ENCODE assay signal across 8 mouse cellular contexts in genomic region chr6:134983529-134984370, GRCm38 (mm10). TPM values are rescaled to one million over a fixed set of nuclear protein-coding genes. Genes with fewer than 3 reads are reported as not detected.
DNase-seq lines count a peak whose midpoint lies in the region; ATAC-seq lines count a peak whose summit lies in the region.

No protein-coding gene starts in this region.

- ATAC-seq in intestine, embryonic 14.5 days (replicated peaks; ENCODE audit: low FRiP score, low TSS enrichment, low read depth) = peak; percentile 87
- ATAC-seq in megakaryocyte-erythroid progenitor cell, adult 5-6 weeks (replicated peaks; ENCODE audit: low FRiP score, low TSS enrichment, poor library complexity, severe bottlenecking) = peak; percentile 67

- peak overlapping the region; percentile 91 for H3K4me2 ChIP-seq in intestine, embryonic 14.5 days (ENCODE audit: low read length)

- H3K27ac ChIP-seq in intestine, embryonic 14.5 days (ENCODE audit: low read depth) = no peak overlapping the region

- H3K9me3 ChIP-seq in intestine, embryonic 14.5 days (ENCODE audit: control insufficient read depth, low read length) = no peaks in the 10 kb centered on the region

- H3K27me3 ChIP-seq in intestine, embryonic 14.5 days (replicated peaks; ENCODE audit: control insufficient read depth, insufficient read depth, low read length) = no peaks in the 10 kb centered on the region; the same call in 1 of the 2 replicates

- H3K9ac ChIP-seq in intestine, embryonic 14.5 days (ENCODE audit: low read length) = peak overlapping the region; percentile 54

- 2% methylated on average over 62 of the region's 62 CpGs for WGBS in intestine, embryonic 14.5 days

- no peaks in the 10 kb centered on the region for H3K36me3 ChIP-seq in intestine, embryonic 14.5 days (ENCODE audit: control insufficient read depth, insufficient read depth, low read length)

- intact Hi-C loops in left cerebral cortex, postnatal 14 days (cut with DNase I) = no loop called here

- peak; percentile 89 to 91 for DNase-seq in adrenal gland, adult 18-20 months (ENCODE audit: low spot score in 2 of 2)
- peak; percentile 97 for DNase-seq in embryo, embryonic 11 days
- DNase-seq in gastrocnemius, postnatal 25 days = peak; percentile 88
- DNase-seq in intestine, embryonic 14.5 days (ENCODE audit: low spot score) = peak; percentile 90
- peak; percentile 89 to 91 for DNase-seq in left cerebral cortex, postnatal 14 days (ENCODE audit: low spot score in 2 of 2)
- peak; percentile 91 for DNase-seq in right cerebral cortex, postnatal 14 days
- peak; percentile 94 for DNase-seq in urinary bladder, postnatal 25 days (ENCODE audit: low spot score)

- 0 out of 2 replicates have a peak, but pooled peaks cover 7% of the 10 kb centered on the region for H3K4me1 ChIP-seq in intestine, embryonic 14.5 days (replicated peaks; ENCODE audit: control insufficient read depth, insufficient read depth, low read length)

- H3K4me3 ChIP-seq in intestine, embryonic 14.5 days (ENCODE audit: low read depth, low read length) = peak overlapping the region; percentile 61

RNA-seq across cellular contexts. Expression of gene Apold1, which starts 2.2 kb away (rescaled TPM):
- 10 to 100 TPM in 1 of 2 experiments, 1 to 10 TPM in 1; 3.8 to 12.2 TPM for total RNA-seq in adrenal gland, adult 18-20 months (2021)
- 1 to 10 TPM; 1.4 to 1.9 TPM for total RNA-seq in gastrocnemius, postnatal 25 days (2021)
- polyA plus RNA-seq in intestine, embryonic 14.5 days (2014; fragmentation: Nextera tagmentation; extraction: Ambion mirVana) = 3.2 and 3.9 TPM in 2 replicates
- 1 to 10 TPM; 5.1 to 7.2 TPM for total RNA-seq in left cerebral cortex, postnatal 14 days (2021)
- 0.90 and 1.5 TPM in 2 replicates for total RNA-seq in megakaryocyte-erythroid progenitor cell, adult 5-6 weeks (2014; fragmentation: Nextera tagmentation)
- 0.66 and 0.80 TPM in 2 replicates for total RNA-seq in megakaryocyte-erythroid progenitor cell, adult 5-6 weeks (2017)

RNA-seq across cellular contexts. Expression of gene Ddx47, which starts 27.7 kb away (rescaled TPM):
- 10 to 100 TPM; 61.2 to 62.1 TPM for total RNA-seq in adrenal gland, adult 18-20 months (2021)
- 10 to 100 TPM; 26.1 to 26.4 TPM for total RNA-seq in gastrocnemius, postnatal 25 days (2021)
- polyA plus RNA-seq in intestine, embryonic 14.5 days (2014; fragmentation: Nextera tagmentation; extraction: Ambion mirVana) = 103 and 115 TPM in 2 replicates
- 10 to 100 TPM; 56.1 to 56.8 TPM for total RNA-seq in left cerebral cortex, postnatal 14 days (2021)
- total RNA-seq in megakaryocyte-erythroid progenitor cell, adult 5-6 weeks (2014; fragmentation: Nextera tagmentation) = 87.5 and 108 TPM in 2 replicates
- 135 and 173 TPM in 2 replicates for total RNA-seq in megakaryocyte-erythroid progenitor cell, adult 5-6 weeks (2017)
